Mouse (Mus musculus) thymus, adult 2 months (tissue): ENCODE measurements at regions not wholly inside any gene's neighbourhood (a gene's known extent, or its start where the extent isn't known, plus 50 kb on each side); places are given as distances from the start of the nearest gene placed in this dataset.

Source experiments
- CTCF ChIP-seq: fragments of 200-500 bp; IDR thresholded peaks from 2 replicates; pipeline ENCODE4 v1.5.1; 2012; ENCODE audit warnings: mild to moderate bottlenecking, control low read depth, low read length, moderate library complexity, borderline replicate concordance; ENCODE audit not compliant: control insufficient read depth, poor library complexity, insufficient read depth; ENCODE audit errors: extremely low read depth
- POLR2A ChIP-seq: fragments of 200-500 bp; IDR thresholded peaks from 2 replicates; pipeline ENCODE4 v1.6.1; 2012; ENCODE audit warnings: mild to moderate bottlenecking, low read length, control low read depth, moderate library complexity; ENCODE audit not compliant: control insufficient read depth, poor library complexity, insufficient read depth; ENCODE audit errors: extremely low read depth

DNA sequence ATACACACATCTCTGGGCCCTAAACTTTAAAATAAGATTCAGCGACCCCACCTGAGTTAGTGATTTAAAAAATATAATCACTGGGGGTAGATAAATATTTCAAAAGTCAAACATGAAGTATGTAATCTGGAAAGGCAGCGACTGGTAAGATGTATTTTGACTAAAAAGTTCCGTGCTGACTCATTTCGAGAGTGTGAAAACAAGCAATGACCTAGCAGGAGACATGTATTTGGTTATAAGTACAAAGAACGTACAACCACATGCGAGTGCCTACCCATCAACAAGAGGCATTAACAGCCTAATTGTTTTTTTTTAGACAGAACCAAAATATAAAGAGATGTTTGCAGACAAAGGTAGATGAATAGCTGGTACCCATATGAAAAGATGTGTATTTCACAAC is 57.0 kb upstream of the Pkdcc start:
- TF ChIP-seq POLR2A (no peak), CTCF (no peak)
